Mouse (Mus musculus): ENCODE measurements at regions not wholly inside any gene's neighbourhood (a gene's known extent, or its start where the extent isn't known, plus 50 kb on each side); places are given as distances from the start of the nearest gene placed in this dataset.

GRCm38 (mm10) chr1:189584831-189585230, 103.1 kb downstream of the Cenpf start:
- TF ChIP-seq POLR2A (IDR thresholded peaks at IDR 0.05; ENCODE audit: borderline replicate concordance, extremely low read depth, insufficient read depth, insufficient read length, poor library complexity, severe bottlenecking), result no peak
- TF ChIP-seq CTCF (IDR thresholded peaks at IDR 0.05; ENCODE audit: borderline replicate concordance, extremely low read depth, insufficient read depth, insufficient read length), result no peak
- DNase-seq (ENCODE audit: low read depth), result no peak

GRCm38 (mm10) chr1:189581427-189581826, 106.5 kb downstream of the Cenpf start:
- no peak for DNase-seq (ENCODE audit: low read depth)
- TF ChIP-seq POLR2A (IDR thresholded peaks at IDR 0.05; ENCODE audit: borderline replicate concordance, extremely low read depth, insufficient read depth, insufficient read length, poor library complexity, severe bottlenecking) (no peak), CTCF (IDR thresholded peaks at IDR 0.05; ENCODE audit: borderline replicate concordance, extremely low read depth, insufficient read depth, insufficient read length) (no peak)

GRCm38 (mm10) chr1:189579358-189579757, 108.5 kb downstream of the Cenpf start:
- DNase-seq (ENCODE audit: low read depth), result peak; percentile 79
- TF ChIP-seq POLR2A (IDR thresholded peaks at IDR 0.05; ENCODE audit: borderline replicate concordance, extremely low read depth, insufficient read depth, insufficient read length, poor library complexity, severe bottlenecking) (no peak), CTCF (IDR thresholded peaks at IDR 0.05; ENCODE audit: borderline replicate concordance, extremely low read depth, insufficient read depth, insufficient read length) (peak; percentile 53; the same call in 1 of the 2 replicates)

- DNase-seq (ENCODE audit: low read depth), result peak; percentile 31
- TF ChIP-seq POLR2A (IDR thresholded peaks at IDR 0.05; ENCODE audit: borderline replicate concordance, extremely low read depth, insufficient read depth, insufficient read length, poor library complexity, severe bottlenecking) (no peak), CTCF (IDR thresholded peaks at IDR 0.05; ENCODE audit: borderline replicate concordance, extremely low read depth, insufficient read depth, insufficient read length) (no peak)
Measured at GRCm38 (mm10) chr1:189576311-189577002, 111.4 kb downstream of the Cenpf start.

GRCm38 (mm10) chr1:189575525-189576240, 112.2 kb downstream of the Cenpf start:
- DNase-seq (ENCODE audit: low read depth), result no peak
- TF ChIP-seq POLR2A (IDR thresholded peaks at IDR 0.05; ENCODE audit: borderline replicate concordance, extremely low read depth, insufficient read depth, insufficient read length, poor library complexity, severe bottlenecking) (no peak), CTCF (IDR thresholded peaks at IDR 0.05; ENCODE audit: borderline replicate concordance, extremely low read depth, insufficient read depth, insufficient read length) (no peak)

GRCm38 (mm10) chr1:189566491-189566890, 121.4 kb downstream of the Cenpf start:
- TF ChIP-seq POLR2A (IDR thresholded peaks at IDR 0.05; ENCODE audit: borderline replicate concordance, extremely low read depth, insufficient read depth, insufficient read length, poor library complexity, severe bottlenecking), result no peak
- no peak for TF ChIP-seq CTCF (IDR thresholded peaks at IDR 0.05; ENCODE audit: borderline replicate concordance, extremely low read depth, insufficient read depth, insufficient read length)
- peak; percentile 25 for DNase-seq (ENCODE audit: low read depth)

GRCm38 (mm10) chr1:189561831-189562230, 126.1 kb downstream of the Cenpf start:
- no peak for DNase-seq (ENCODE audit: low read depth)
- TF ChIP-seq CTCF (IDR thresholded peaks at IDR 0.05; ENCODE audit: borderline replicate concordance, extremely low read depth, insufficient read depth, insufficient read length) (no peak), POLR2A (IDR thresholded peaks at IDR 0.05; ENCODE audit: borderline replicate concordance, extremely low read depth, insufficient read depth, insufficient read length, poor library complexity, severe bottlenecking) (no peak)

- DNase-seq (ENCODE audit: low read depth), result no peak
- TF ChIP-seq CTCF (IDR thresholded peaks at IDR 0.05; ENCODE audit: borderline replicate concordance, extremely low read depth, insufficient read depth, insufficient read length), result no peak
- no peak for TF ChIP-seq POLR2A (IDR thresholded peaks at IDR 0.05; ENCODE audit: borderline replicate concordance, extremely low read depth, insufficient read depth, insufficient read length, poor library complexity, severe bottlenecking)
Measured at GRCm38 (mm10) chr1:189560576-189560975, 127.3 kb downstream of the Cenpf start.

GRCm38 (mm10) chr1:189550851-189551250, 137.0 kb downstream of the Cenpf start:
- DNase-seq (ENCODE audit: low read depth), result no peak
- TF ChIP-seq CTCF (IDR thresholded peaks at IDR 0.05; ENCODE audit: borderline replicate concordance, extremely low read depth, insufficient read depth, insufficient read length) (peak; percentile 26; the same call in 1 of the 2 replicates), POLR2A (IDR thresholded peaks at IDR 0.05; ENCODE audit: borderline replicate concordance, extremely low read depth, insufficient read depth, insufficient read length, poor library complexity, severe bottlenecking) (no peak)

GRCm38 (mm10) chr1:189532834-189533233, 130.8 kb upstream of the Kcnk2 start:
- TF ChIP-seq POLR2A (IDR thresholded peaks at IDR 0.05; ENCODE audit: borderline replicate concordance, extremely low read depth, insufficient read depth, insufficient read length, poor library complexity, severe bottlenecking) (no peak), CTCF (IDR thresholded peaks at IDR 0.05; ENCODE audit: borderline replicate concordance, extremely low read depth, insufficient read depth, insufficient read length) (no peak)
- peak; percentile 36 for DNase-seq (ENCODE audit: low read depth)

GRCm38 (mm10) chr1:189526329-189526728, 124.3 kb upstream of the Kcnk2 start:
- no peak for DNase-seq (ENCODE audit: low read depth)

More at GRCm38 (mm10) chr1:189526329-189526728, 124.3 kb upstream of the Kcnk2 start:
- TF ChIP-seq POLR2A (IDR thresholded peaks at IDR 0.05; ENCODE audit: borderline replicate concordance, extremely low read depth, insufficient read depth, insufficient read length, poor library complexity, severe bottlenecking) (no peak), CTCF (IDR thresholded peaks at IDR 0.05; ENCODE audit: borderline replicate concordance, extremely low read depth, insufficient read depth, insufficient read length) (no peak)

Measured in brain, embryonic 14.5 days (tissue).